1 mouse cellular context compared by ENCODE assay signal in the genomic region with DNA sequence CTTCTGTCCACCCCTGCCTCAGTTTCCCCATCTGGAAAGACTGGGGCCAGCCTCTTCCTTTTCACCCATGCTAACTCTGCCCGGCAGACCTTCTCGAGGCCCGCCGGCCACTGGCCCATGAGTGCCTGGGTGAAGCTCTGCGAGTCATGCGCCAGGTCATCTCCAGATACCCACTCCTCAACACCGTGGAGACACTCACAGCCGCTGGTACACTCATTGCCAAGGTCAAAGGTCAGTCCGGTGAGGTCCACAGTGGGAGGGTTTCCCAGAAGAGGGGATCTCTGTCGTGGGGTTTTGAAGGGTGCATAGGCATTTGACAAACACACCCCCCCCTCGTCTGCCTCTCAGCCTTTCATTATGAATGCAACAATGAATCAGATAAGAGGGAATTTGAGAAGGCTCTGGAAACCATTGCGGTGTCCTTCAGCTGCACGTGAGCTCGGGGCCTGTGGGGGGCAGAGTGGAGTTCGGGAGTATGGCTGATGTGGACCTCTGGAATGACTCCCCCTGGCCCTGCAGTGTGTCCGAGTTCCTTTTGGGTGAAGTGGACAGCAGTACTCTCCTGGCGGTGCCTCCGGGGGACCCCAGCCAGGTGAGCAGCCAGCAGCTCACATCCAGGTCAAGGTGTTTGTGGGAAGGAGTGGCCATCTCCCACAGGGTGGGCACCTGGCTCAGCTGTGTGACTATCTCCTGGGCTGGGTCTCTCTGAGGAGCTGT.
TF ChIP-seq lines count a peak whose summit lies in the region.

No protein-coding gene starts in this region.

TF ChIP-seq in MEL, 35 proteins besides CTCF, POLR2A, EP300 and RAD21:
- TF ChIP-seq SMC3 (IDR thresholded peaks at IDR 0.05; ENCODE audit: low read depth, low read length) (0 out of 2 replicates have a peak, but pooled peaks have one; percentile 13), ZKSCAN1 (IDR thresholded peaks at IDR 0.05; ENCODE audit: low read depth, low read length) (no peak)
